Mouse (Mus musculus) neural tube, embryonic 12.5 days (tissue): Measurements from ENCODE around the gene Mogat2. TPM values are rescaled to one million over a fixed set of nuclear protein-coding genes. Genes with fewer than 3 reads are reported as not detected.

Experiments used
- ATAC-seq: fragments of 200-750 bp; cut with Nextera tagmentation; 2 replicates; pipeline ENCODE4 v1.8.0; 2017; ENCODE audit warnings: low read depth, mild to moderate bottlenecking, moderate TSS enrichment, moderate library complexity; ENCODE audit not compliant: low FRiP score
- H3K27ac ChIP-seq: fragments of 300-500 bp; sonication (generic); 2 replicates; pipeline ENCODE4 v1.5.1; 2016
- H3K27me3 ChIP-seq: fragments of 300-500 bp; sonication (generic); replicated peaks from 2 replicates; pipeline ENCODE4 v1.6.1; 2016; ENCODE audit warnings: mild to moderate bottlenecking
- H3K36me3 ChIP-seq: fragments of 300-500 bp; sonication (generic); 2 replicates; pipeline ENCODE4 v1.6.1; 2016; ENCODE audit warnings: mild to moderate bottlenecking
- H3K4me1 ChIP-seq: fragments of 300-500 bp; sonication (generic); 2 replicates; pipeline ENCODE4 v1.6.1; 2016
- H3K4me2 ChIP-seq: fragments of 300-500 bp; sonication (generic); replicated peaks from 2 replicates; pipeline ENCODE4 v1.6.1; 2016; ENCODE audit warnings: mild to moderate bottlenecking
- H3K4me3 ChIP-seq: fragments of 300-500 bp; sonication (generic); 2 replicates; pipeline ENCODE4 v1.5.1; 2016
- H3K9ac ChIP-seq: fragments of 300-500 bp; sonication (generic); 2 replicates; pipeline ENCODE4 v1.6.1; 2016; ENCODE audit warnings: mild to moderate bottlenecking
- H3K9me3 ChIP-seq: fragments of 300-500 bp; sonication (generic); 2 replicates; pipeline ENCODE4 v1.6.1; 2016; ENCODE audit warnings: mild to moderate bottlenecking
- WGBS: fragments of 180-500 bp; shearing (Covaris S2); methylation state at CpG from one replicate; pipeline ENCODE4 v1.1.7; 2016; 5-methylcytosine and 5-hydroxymethylcytosine counted together
- polyA plus RNA-seq: library from polyadenylated mRNA; unstranded; fragments of >200 nt; fragmentation: Nextera tagmentation; extraction: Ambion mirVana; gene quantifications from 2 replicates; pipeline ENCODE4 v1.2.1, GENCODE M21; 2016

The Mogat2 gene
- polyA plus RNA-seq, 1 experiment from 2014 or later = 6.3 TPM

GRCm38 (mm10) chr7:99232571-99232970 lies 5.8 kb downstream of the Mogat2 start:
- 78% methylated on average over 6 of the region's 6 CpGs for WGBS
- Histone ChIP-seq H3K36me3 (no peaks in the 10 kb centered on the region), H3K4me1 (peaks cover 5% of the 10 kb centered on the region; the same call in 1 of the 2 replicates), H3K4me3 (no peak overlapping the region), H3K4me2 (no peak overlapping the region), H3K9ac (no peak overlapping the region), H3K9me3 (no peaks in the 10 kb centered on the region), H3K27me3 (no peaks in the 10 kb centered on the region), H3K27ac (no peak overlapping the region)
- no peak for ATAC-seq

DNA sequence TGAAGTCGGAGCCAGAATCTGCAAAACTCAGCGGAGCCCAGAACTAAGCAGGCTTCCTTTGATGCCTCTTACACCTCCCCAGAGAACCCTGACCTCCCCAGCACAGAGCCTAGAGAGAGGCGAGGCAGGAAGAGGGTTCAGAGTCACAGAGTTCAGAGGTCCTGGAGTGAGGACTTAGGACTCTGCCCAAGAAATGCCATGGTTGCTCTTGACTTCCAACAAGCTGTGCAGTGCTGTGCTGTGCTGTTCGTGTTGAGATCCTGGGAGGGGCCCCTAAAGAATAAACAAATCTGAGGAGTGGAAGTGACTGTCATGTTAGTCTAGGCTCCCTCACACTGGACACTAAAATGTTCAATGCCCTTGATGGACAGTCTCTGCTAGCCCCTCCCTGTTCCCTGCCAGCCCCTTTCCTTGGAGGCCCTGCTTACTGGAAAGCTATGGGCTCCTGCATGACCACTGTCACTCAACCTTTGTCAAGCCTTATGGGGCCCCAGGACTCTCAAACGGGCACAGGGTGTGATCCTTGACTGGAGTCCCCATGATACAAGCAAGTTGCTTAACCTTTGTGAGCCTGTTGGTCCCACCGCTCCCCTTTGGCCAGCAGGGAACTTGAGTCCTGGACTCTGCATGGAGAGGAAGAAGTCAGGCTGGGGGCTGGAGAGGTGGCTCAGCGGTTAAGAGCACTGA lies 8.2 kb downstream of the Mogat2 start:
- Histone ChIP-seq H3K9ac (no peak overlapping the region), H3K27me3 (no peaks in the 10 kb centered on the region), H3K27ac (no peak overlapping the region), H3K4me3 (no peak overlapping the region), H3K9me3 (no peaks in the 10 kb centered on the region), H3K4me1 (no peaks in the 10 kb centered on the region), H3K4me2 (no peak overlapping the region), H3K36me3 (no peaks in the 10 kb centered on the region)
- ATAC-seq = no peak
- 81% methylated on average over 7 of the region's 7 CpGs for WGBS

DNA sequence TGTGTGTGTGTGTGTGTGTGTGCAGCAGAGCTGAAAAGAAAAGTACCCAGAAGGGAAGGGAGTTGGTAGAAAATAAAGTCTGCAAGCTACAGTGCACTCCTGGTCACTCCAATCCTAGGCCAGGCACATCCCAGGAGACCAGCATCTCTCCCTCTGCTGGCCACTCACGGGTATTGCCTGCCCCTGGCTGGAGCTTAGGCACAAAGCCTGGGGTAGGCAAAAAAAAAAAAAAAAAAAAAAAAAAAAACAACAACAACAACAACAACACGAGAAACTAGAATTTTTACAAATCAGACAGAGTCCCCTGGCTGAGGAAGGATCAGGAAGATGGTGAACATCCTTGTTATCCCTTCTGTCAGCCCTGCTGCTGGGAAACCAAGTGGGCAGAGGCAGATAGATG lies 9.0 kb downstream of the Mogat2 start:
- no peak overlapping the region for H3K4me2 ChIP-seq
- no peaks in the 10 kb centered on the region for H3K4me1 ChIP-seq
- H3K9ac ChIP-seq = no peak overlapping the region
- no peaks in the 10 kb centered on the region for H3K9me3 ChIP-seq
- H3K4me3 ChIP-seq = no peak overlapping the region
- no peak overlapping the region for H3K27ac ChIP-seq
- no peak for ATAC-seq
- no peaks in the 10 kb centered on the region for H3K36me3 ChIP-seq
- H3K27me3 ChIP-seq = no peaks in the 10 kb centered on the region
- WGBS = 15% methylated on average over 2 of the region's 2 CpGs

- H3K9me3 ChIP-seq = no peaks in the 10 kb centered on the region
- H3K4me2 ChIP-seq = no peak overlapping the region
- no peaks in the 10 kb centered on the region for H3K27me3 ChIP-seq
- H3K27ac ChIP-seq = no peak overlapping the region
- 81% methylated on average over 8 of the region's 8 CpGs for WGBS
- H3K4me1 ChIP-seq = no peaks in the 10 kb centered on the region
- no peaks in the 10 kb centered on the region for H3K36me3 ChIP-seq
- H3K9ac ChIP-seq = no peak overlapping the region
- no peak for ATAC-seq
- no peak overlapping the region for H3K4me3 ChIP-seq
Measured at GRCm38 (mm10) chr7:99228825-99229224, 9.6 kb downstream of the Mogat2 start.

- ATAC-seq = no peak
- Histone ChIP-seq H3K4me3 (no peak overlapping the region), H3K4me1 (no peaks in the 10 kb centered on the region), H3K27ac (no peak overlapping the region), H3K4me2 (no peak overlapping the region), H3K27me3 (no peaks in the 10 kb centered on the region), H3K9ac (no peak overlapping the region), H3K9me3 (no peaks in the 10 kb centered on the region), H3K36me3 (no peaks in the 10 kb centered on the region)
- 96% methylated on average over 4 of the region's 4 CpGs for WGBS
Measured at GRCm38 (mm10) chr7:99227267-99227666, 11.2 kb downstream of the Mogat2 start.

DNA sequence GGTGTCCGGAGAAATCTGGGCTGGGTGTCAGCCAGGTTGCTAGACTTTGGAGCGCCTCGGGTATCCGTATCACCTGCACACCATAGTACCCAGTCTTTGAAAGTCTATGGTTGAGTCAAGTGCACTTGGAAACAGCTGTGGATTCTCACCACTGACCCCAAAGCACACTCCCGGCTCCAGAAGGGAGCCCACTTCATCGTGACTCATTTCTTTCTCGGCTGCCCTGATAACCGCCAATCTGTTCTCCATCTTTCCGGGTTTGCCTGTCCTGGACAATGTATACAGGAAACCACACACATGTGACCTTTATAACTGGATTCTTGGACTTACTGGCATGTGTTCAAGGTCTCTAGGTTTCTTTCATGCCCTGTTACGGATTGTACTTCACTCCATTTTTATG lies 11.8 kb downstream of the Mogat2 start:
- no peak overlapping the region for H3K27ac ChIP-seq
- H3K4me3 ChIP-seq = no peak overlapping the region
- no peak overlapping the region for H3K9ac ChIP-seq
- no peak for ATAC-seq
- no peaks in the 10 kb centered on the region for H3K4me1 ChIP-seq
- H3K27me3 ChIP-seq = no peaks in the 10 kb centered on the region
- H3K9me3 ChIP-seq = no peaks in the 10 kb centered on the region
- no peaks in the 10 kb centered on the region for H3K36me3 ChIP-seq
- no peak overlapping the region for H3K4me2 ChIP-seq
- 93% methylated on average over 10 of the region's 10 CpGs for WGBS

DNA sequence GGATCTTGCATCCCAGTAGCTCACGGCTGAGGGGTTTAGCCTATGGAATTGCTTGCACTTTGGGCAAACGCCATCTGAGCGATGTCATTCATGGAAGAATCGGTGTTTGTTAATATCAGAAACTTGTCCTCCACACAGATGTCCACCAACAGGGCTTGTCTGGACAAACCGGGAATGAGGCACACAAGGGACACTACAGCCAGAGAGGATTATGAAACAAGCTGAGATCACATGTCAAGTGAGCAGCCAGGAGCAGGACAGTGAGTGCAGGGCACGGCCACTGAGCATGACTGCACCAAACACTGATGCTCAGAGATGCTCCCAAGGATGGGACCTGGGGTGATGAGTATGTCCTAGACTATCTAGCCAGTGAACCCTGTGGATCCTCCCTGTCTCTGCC lies 13.0 kb downstream of the Mogat2 start:
- H3K4me1 ChIP-seq = no peaks in the 10 kb centered on the region
- 83% methylated on average over 6 of the region's 6 CpGs for WGBS
- H3K27me3 ChIP-seq = no peaks in the 10 kb centered on the region
- H3K4me3 ChIP-seq = no peak overlapping the region
- H3K27ac ChIP-seq = no peak overlapping the region
- ATAC-seq = no peak
- no peak overlapping the region for H3K9ac ChIP-seq
- no peaks in the 10 kb centered on the region for H3K36me3 ChIP-seq
- H3K9me3 ChIP-seq = no peaks in the 10 kb centered on the region
- no peak overlapping the region for H3K4me2 ChIP-seq

GRCm38 (mm10) chr7:99224648-99225190 lies 13.7 kb downstream of the Mogat2 start:
- no peaks in the 10 kb centered on the region for H3K4me1 ChIP-seq
- H3K27ac ChIP-seq = no peak overlapping the region
- no peak overlapping the region for H3K4me3 ChIP-seq
- no peak overlapping the region for H3K9ac ChIP-seq
- no peak for ATAC-seq
- H3K9me3 ChIP-seq = no peaks in the 10 kb centered on the region
- H3K27me3 ChIP-seq = no peaks in the 10 kb centered on the region
- no peak overlapping the region for H3K4me2 ChIP-seq
- no peaks in the 10 kb centered on the region for H3K36me3 ChIP-seq
- 56% methylated on average over 1 of the region's 1 CpGs for WGBS

- no peaks in the 10 kb centered on the region for H3K27me3 ChIP-seq
- H3K36me3 ChIP-seq = no peaks in the 10 kb centered on the region
- H3K4me3 ChIP-seq = no peak overlapping the region
- H3K9ac ChIP-seq = no peak overlapping the region
- H3K4me2 ChIP-seq = no peak overlapping the region
- WGBS = 69% methylated on average over 7 of the region's 7 CpGs
- no peaks in the 10 kb centered on the region for H3K4me1 ChIP-seq
- no peak for ATAC-seq
- no peak overlapping the region for H3K27ac ChIP-seq
- no peaks in the 10 kb centered on the region for H3K9me3 ChIP-seq
Measured at GRCm38 (mm10) chr7:99224225-99224624, 14.2 kb downstream of the Mogat2 start.

DNA sequence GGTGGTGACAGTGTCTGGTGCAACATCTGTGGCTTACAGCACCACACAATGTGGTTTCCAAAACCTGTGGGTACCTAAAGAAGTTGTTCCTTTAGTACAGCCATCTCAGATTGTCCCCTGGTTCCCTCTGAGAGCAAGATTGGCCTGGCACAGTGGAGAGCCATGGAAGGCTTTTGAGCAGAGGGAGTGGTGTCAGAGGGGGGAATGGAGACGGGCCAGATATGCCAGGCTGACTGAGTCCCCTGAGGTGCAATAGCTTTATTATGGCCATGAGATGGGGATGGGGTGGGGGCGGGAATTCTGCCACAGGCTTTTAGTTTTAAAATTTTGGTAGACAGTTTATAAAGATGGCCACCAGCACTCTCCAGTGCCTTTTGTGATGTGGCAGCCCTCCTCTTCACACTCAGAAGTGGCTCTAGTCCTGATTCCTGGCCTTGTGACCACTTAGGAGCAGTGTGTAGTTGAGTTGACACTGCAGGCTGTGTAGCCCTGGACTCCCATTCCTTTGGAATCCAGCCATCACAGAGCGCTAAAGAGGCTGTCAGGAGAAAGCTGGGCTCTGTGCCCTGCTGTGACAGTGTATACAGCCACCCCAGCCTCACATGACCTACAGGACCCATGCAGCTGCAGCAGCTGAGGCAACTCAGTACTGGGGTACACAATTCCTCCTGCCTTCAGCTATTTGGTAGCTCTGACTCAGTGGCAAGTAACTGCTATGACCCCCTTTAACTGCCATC lies 20.9 kb downstream of the Mogat2 start:
- no peaks in the 10 kb centered on the region for H3K36me3 ChIP-seq
- no peak overlapping the region for H3K9ac ChIP-seq
- H3K4me2 ChIP-seq = no peak overlapping the region
- H3K4me1 ChIP-seq = peaks cover 2% of the 10 kb centered on the region; the same call in 1 of the 2 replicates
- 65% methylated on average over 3 of the region's 3 CpGs for WGBS
- H3K4me3 ChIP-seq = no peak overlapping the region
- no peak for ATAC-seq
- no peaks in the 10 kb centered on the region for H3K9me3 ChIP-seq
- H3K27me3 ChIP-seq = 0 out of 2 replicates have a peak, but pooled peaks cover 2% of the 10 kb centered on the region
- H3K27ac ChIP-seq = no peak overlapping the region

GRCm38 (mm10) chr7:99215347-99215855 lies 23.0 kb downstream of the Mogat2 start:
- H3K36me3 ChIP-seq = no peaks in the 10 kb centered on the region
- 64% methylated on average over 8 of the region's 8 CpGs for WGBS
- H3K4me2 ChIP-seq = no peak overlapping the region
- H3K9ac ChIP-seq = no peak overlapping the region
- H3K27me3 ChIP-seq = 0 out of 2 replicates have a peak, but pooled peaks cover 2% of the 10 kb centered on the region
- no peaks in the 10 kb centered on the region for H3K9me3 ChIP-seq
- peaks cover 2% of the 10 kb centered on the region; the same call in 1 of the 2 replicates for H3K4me1 ChIP-seq
- no peak overlapping the region for H3K4me3 ChIP-seq
- ATAC-seq = no peak
- H3K27ac ChIP-seq = no peak overlapping the region

GRCm38 (mm10) chr7:99214621-99215185 lies 23.7 kb downstream of the Mogat2 start:
- no peak for ATAC-seq
- 0 out of 2 replicates have a peak, but pooled peaks cover 2% of the 10 kb centered on the region for H3K27me3 ChIP-seq
- H3K27ac ChIP-seq = no peak overlapping the region
- no peak overlapping the region for H3K9ac ChIP-seq
- H3K4me2 ChIP-seq = no peak overlapping the region
- no peaks in the 10 kb centered on the region for H3K36me3 ChIP-seq
- no peaks in the 10 kb centered on the region for H3K9me3 ChIP-seq
- 83% methylated on average over 10 of the region's 10 CpGs for WGBS
- peaks cover 2% of the 10 kb centered on the region; the same call in 1 of the 2 replicates for H3K4me1 ChIP-seq
- H3K4me3 ChIP-seq = no peak overlapping the region
